19 mouse cellular contexts compared by ENCODE assay signal in genomic region chr13:6255303-6255702, GRCm38 (mm10).
"Had no signal": no experiment of that assay in that cellular context is flagged by ENCODE, and none has a peak within 500 bp of the region (broad histone marks: within the 10 kb centered on the region; RNA-seq: fewer than 3 reads in every experiment).

No protein-coding gene starts in this region.

- ATAC-seq: midbrain, embryonic 15.5 days had no signal

- H3K4me2 ChIP-seq: liver, embryonic 13.5 days; midbrain, embryonic 11.5 days; midbrain, embryonic 15.5 days; neural tube, embryonic 12.5 days; neural tube, embryonic 15.5 days; stomach, embryonic 15.5 days had no signal

- H3K4me3 ChIP-seq: left cerebral cortex, adult 2 months; liver, embryonic 13.5 days; midbrain, embryonic 15.5 days; neural tube, embryonic 12.5 days; neural tube, embryonic 15.5 days; stomach, embryonic 15.5 days had no signal

- H3K9ac ChIP-seq: liver, embryonic 13.5 days; midbrain, embryonic 15.5 days; neural tube, embryonic 12.5 days; neural tube, embryonic 15.5 days; stomach, embryonic 15.5 days had no signal

- H3K27me3 ChIP-seq: liver, embryonic 13.5 days; midbrain, embryonic 15.5 days; neural tube, embryonic 12.5 days; neural tube, embryonic 15.5 days; stomach, embryonic 15.5 days had no signal

- H3K36me3 ChIP-seq: liver, embryonic 13.5 days; midbrain, embryonic 15.5 days; neural tube, embryonic 12.5 days; neural tube, embryonic 15.5 days; stomach, embryonic 15.5 days had no signal

- H3K9me3 ChIP-seq: liver, embryonic 13.5 days; midbrain, embryonic 15.5 days; neural tube, embryonic 12.5 days; neural tube, embryonic 15.5 days; stomach, embryonic 15.5 days had no signal

- H3K4me1 ChIP-seq: liver, embryonic 13.5 days; midbrain, embryonic 15.5 days; neural tube, embryonic 12.5 days; neural tube, embryonic 15.5 days; stomach, embryonic 15.5 days had no signal

- H3K27ac ChIP-seq: kidney, postnatal 0 days; left cerebral cortex, adult 2 months; liver, embryonic 13.5 days; midbrain, embryonic 15.5 days; neural tube, embryonic 12.5 days; neural tube, embryonic 15.5 days; stomach, embryonic 15.5 days had no signal

- DNase-seq: kidney, postnatal 25 days; layer of hippocampus, postnatal 36 days; liver, embryonic 13.5 days; lung, adult 2 months; lung, postnatal 14 days; lung, postnatal 4 days; right cerebral cortex, adult 18-20 months; right cerebral cortex, postnatal 14 days; right cerebral cortex, postnatal 4 days; spleen, adult 18-20 months; thymus, adult 18-20 months; thymus, postnatal 36 days had no signal
